25 mouse cellular contexts compared by ENCODE assay signal in genomic region chr5:102868196-102868595, GRCm38 (mm10).
A peak's percentile ranks its signal among the peaks of the same experiment; 100 is the strongest.
DNase-seq lines count a peak whose midpoint lies in the region; ATAC-seq and TF ChIP-seq lines count a peak whose summit lies in the region.
"Had no signal": no experiment of that assay in that cellular context is flagged by ENCODE, and none has a peak within 500 bp of the region (broad histone marks: within the 10 kb centered on the region; RNA-seq: fewer than 3 reads in every experiment).

No protein-coding gene starts in this region.

- no peak for TF ChIP-seq CTCF in lung, embryonic 14.5 days (IDR thresholded peaks at IDR 0.05; ENCODE audit: low read depth)

- no peaks in the 10 kb centered on the region for H3K9me3 ChIP-seq in kidney, embryonic 16.5 days (ENCODE audit: low read length)
- no peaks in the 10 kb centered on the region for H3K9me3 ChIP-seq in kidney, embryonic 15.5 days (replicated peaks)
- no peaks in the 10 kb centered on the region for H3K9me3 ChIP-seq in lung, embryonic 14.5 days (ENCODE audit: low read depth, low read length)
- H3K9me3 ChIP-seq: embryonic facial prominence, embryonic 13.5 days; forebrain, embryonic 12.5 days; heart, embryonic 10.5 days; liver, embryonic 13.5 days had no signal

- peak; percentile 70; the same call in 1 of the 2 replicates for ATAC-seq in kidney, embryonic 16.5 days (ENCODE audit: low FRiP score, low TSS enrichment)
- no peak for ATAC-seq in kidney, embryonic 15.5 days (replicated peaks; ENCODE audit: low FRiP score)
- peak; percentile 69; the same call in 1 of the 2 replicates for ATAC-seq in lung, embryonic 14.5 days (ENCODE audit: insufficient read depth)
- ATAC-seq: hindbrain, embryonic 16.5 days; midbrain, embryonic 16.5 days had no signal

- 42% methylated on average over 5 of the region's 5 CpGs for WGBS in kidney, embryonic 16.5 days
- WGBS in kidney, embryonic 15.5 days, result 52% methylated on average over 5 of the region's 5 CpGs
- WGBS in lung, embryonic 14.5 days, result 29% methylated on average over 5 of the region's 5 CpGs

- no peak overlapping the region for H3K4me3 ChIP-seq in kidney, embryonic 16.5 days (ENCODE audit: low read length)
- no peak overlapping the region for H3K4me3 ChIP-seq in kidney, embryonic 15.5 days (replicated peaks)
- no peak overlapping the region for H3K4me3 ChIP-seq in lung, embryonic 14.5 days (ENCODE audit: low read depth, low read length)
- H3K4me3 ChIP-seq: embryonic facial prominence, embryonic 13.5 days; erythroblast, embryonic 14.5 days; forebrain, embryonic 12.5 days; heart, embryonic 10.5 days; liver, embryonic 13.5 days; myocyte had no signal

- H3K4me1 ChIP-seq in kidney, embryonic 16.5 days (ENCODE audit: insufficient read depth, low read length), result peaks cover 19% of the 10 kb centered on the region
- peaks cover 20% of the 10 kb centered on the region; the same call in 1 of the 2 replicates for H3K4me1 ChIP-seq in kidney, embryonic 15.5 days
- no peaks in the 10 kb centered on the region for H3K4me1 ChIP-seq in lung, embryonic 14.5 days (ENCODE audit: insufficient read depth)
- H3K4me1 ChIP-seq: forebrain, embryonic 12.5 days; liver, embryonic 13.5 days had no signal

- peaks cover 3% of the 10 kb centered on the region; the same call in 1 of the 2 replicates for H3K36me3 ChIP-seq in kidney, embryonic 16.5 days (ENCODE audit: insufficient read depth, low read length)
- H3K36me3 ChIP-seq in kidney, embryonic 15.5 days, result peaks cover 13% of the 10 kb centered on the region
- H3K36me3 ChIP-seq in lung, embryonic 14.5 days (ENCODE audit: insufficient read depth), result no peaks in the 10 kb centered on the region
- H3K36me3 ChIP-seq: embryonic facial prominence, embryonic 13.5 days; forebrain, embryonic 12.5 days; G1E; heart, embryonic 10.5 days; liver, embryonic 13.5 days had no signal

- H3K27me3 ChIP-seq in kidney, embryonic 16.5 days (ENCODE audit: insufficient read depth, low read length), result no peaks in the 10 kb centered on the region
- H3K27me3 ChIP-seq in kidney, embryonic 15.5 days, result no peaks in the 10 kb centered on the region
- H3K27me3 ChIP-seq in lung, embryonic 14.5 days (ENCODE audit: insufficient read depth, low read length), result no peaks in the 10 kb centered on the region
- H3K27me3 ChIP-seq: CH12.LX; embryonic facial prominence, embryonic 13.5 days; forebrain, embryonic 12.5 days; liver, embryonic 13.5 days had no signal

- no peak overlapping the region for H3K9ac ChIP-seq in kidney, embryonic 16.5 days (replicated peaks; ENCODE audit: low read length)
- H3K9ac ChIP-seq in kidney, embryonic 15.5 days, result no peak overlapping the region
- H3K9ac ChIP-seq in lung, embryonic 14.5 days, result no peak overlapping the region
- H3K9ac ChIP-seq: embryonic facial prominence, embryonic 13.5 days; forebrain, embryonic 12.5 days; liver, embryonic 13.5 days had no signal

- H3K27ac ChIP-seq in kidney, embryonic 16.5 days (ENCODE audit: low read length), result no peak overlapping the region; the same call in 1 of the 2 replicates
- no peak overlapping the region for H3K27ac ChIP-seq in kidney, embryonic 15.5 days
- no peak overlapping the region for H3K27ac ChIP-seq in lung, embryonic 14.5 days (ENCODE audit: low read depth)
- H3K27ac ChIP-seq: embryonic facial prominence, embryonic 13.5 days; forebrain, embryonic 12.5 days; heart, embryonic 10.5 days; liver, embryonic 13.5 days; macrophage had no signal

- peak; percentile 49 to 67 for DNase-seq in kidney, postnatal 25 days
- DNase-seq in lung, embryonic 14.5 days, result peak; percentile 30
- peak; percentile 5 for DNase-seq in lung, postnatal 25 days (ENCODE audit: low spot score)
- DNase-seq in frontal cortex, postnatal 36 days (ENCODE audit: low spot score in 2 of 2), result no peak
- DNase-seq in heart, adult 9 months (ENCODE audit: low spot score in 2 of 2), result no peak
- DNase-seq: adrenal gland, adult 8-10 months; B cell, adult 2 months; cerebellum, adult 11-12 months; cerebellum, postnatal 10 days; layer of hippocampus, adult 9-11 months; liver, embryonic 13.5 days; right cerebral cortex, postnatal 4 days; thymus, postnatal 36 days had no signal

- H3K4me2 ChIP-seq in kidney, embryonic 16.5 days (replicated peaks; ENCODE audit: low read depth, low read length), result no peak overlapping the region
- no peak overlapping the region for H3K4me2 ChIP-seq in kidney, embryonic 15.5 days
- no peak overlapping the region for H3K4me2 ChIP-seq in lung, embryonic 14.5 days
- H3K4me2 ChIP-seq: embryonic facial prominence, embryonic 13.5 days; forebrain, embryonic 12.5 days; liver, embryonic 13.5 days had no signal

Comparison
In these comparisons a context has a peak if more than half of its experiments do, and no peak if none do; other contexts are left out.
1. DNase-seq: peak in kidney, postnatal 25 days (2 of 2), lung, embryonic 14.5 days (single experiment) and lung, postnatal 25 days (single experiment); none in frontal cortex, postnatal 36 days (0 of 2) and heart, adult 9 months (0 of 2).